Mouse (Mus musculus) NIH3T3 (cell line): ENCODE data around the gene Tmigd3.

Source experiments
- DNase-seq: peaks from one replicate; pipeline ENCODE4 v3.0.0-alpha.2; 2012; ENCODE audit warnings: low read depth

The Tmigd3 gene

DNA sequence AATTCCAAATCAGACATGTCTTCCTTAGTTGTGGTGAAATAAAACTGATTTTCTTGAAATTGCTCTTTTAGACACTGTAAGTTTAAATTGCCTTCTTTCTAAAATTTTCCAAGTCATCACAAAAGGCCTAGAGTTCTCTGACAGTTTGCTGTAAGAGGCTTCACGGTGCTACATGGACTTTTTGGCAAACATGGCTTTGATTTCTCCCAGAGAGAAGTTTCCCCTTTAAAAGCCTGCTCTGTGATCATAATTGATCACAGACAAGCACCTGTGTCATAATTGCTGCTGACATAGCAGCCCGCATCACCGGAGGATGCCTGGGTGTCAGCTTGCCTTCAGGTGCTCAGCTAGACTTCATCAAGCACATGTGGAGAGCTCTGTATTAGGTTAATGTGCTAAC is at the start of gene Tmigd3, which contains the start of gene Adora3:
Tmigd3 (plus strand) TSS at position 346 of the 400 bp plus-strand sequence.
Adora3 (plus strand) TSS at position 301 of the 400 bp plus-strand sequence.
- no peak for DNase-seq

DNA sequence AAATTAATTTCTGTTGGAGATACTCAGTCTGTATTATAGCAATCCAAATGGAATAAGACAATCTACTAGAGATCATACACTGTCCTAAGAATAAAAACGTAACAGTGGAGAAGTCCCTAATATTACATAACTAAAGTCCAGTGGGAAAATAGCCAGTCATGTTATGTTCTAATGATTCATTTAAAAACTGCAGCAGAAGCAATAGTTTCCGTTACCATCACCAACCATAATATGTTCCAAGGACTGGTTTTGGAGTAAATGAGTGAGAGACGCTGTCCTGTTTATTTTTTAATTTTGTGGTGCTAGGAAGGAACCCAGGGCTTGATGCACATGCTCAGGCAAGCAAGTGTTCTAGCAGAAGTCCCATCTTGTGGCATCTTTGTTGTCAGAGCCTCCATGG is 49.2 kb upstream of the Tmigd3 start:
- no peak for DNase-seq

DNA sequence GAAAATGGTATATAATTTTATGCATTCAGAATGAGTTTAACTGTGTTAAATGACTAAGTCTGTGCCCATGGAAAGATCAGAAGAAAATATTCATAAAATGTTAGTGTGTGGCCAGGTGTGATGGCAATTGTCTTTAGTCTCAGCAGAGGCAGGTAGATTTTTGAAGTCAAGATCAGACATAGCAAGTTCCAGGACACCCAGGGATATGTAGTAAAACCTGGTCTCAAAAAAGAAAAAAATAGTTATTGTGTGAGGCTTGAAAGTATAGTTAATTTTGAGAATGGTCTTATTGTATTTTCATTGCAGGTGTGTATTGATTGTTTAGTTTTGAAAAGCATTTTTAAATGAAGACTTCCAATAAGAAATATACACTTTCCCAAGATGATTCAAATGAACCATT is 47.1 kb upstream of the Tmigd3 start:
- no peak for DNase-seq

DNA sequence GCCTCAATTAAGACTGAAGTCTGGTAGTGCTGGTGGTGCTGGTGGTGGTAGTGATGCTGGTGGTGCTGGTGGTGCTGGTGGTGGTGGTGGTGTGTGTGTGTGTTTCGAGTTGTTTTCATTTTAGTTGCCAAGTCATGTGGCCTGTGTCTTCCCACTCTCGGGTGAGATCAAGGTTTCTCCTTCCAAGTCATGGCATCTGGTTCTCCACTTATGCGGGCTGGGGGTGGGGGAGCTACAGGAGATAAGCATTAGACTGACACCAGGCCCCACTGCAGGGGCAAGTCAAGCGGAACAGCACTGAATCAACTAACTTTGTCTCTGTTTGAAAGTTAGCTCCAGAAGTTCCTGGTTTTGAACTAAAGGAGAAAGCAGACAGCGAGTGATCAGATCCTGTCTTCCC is 46.6 kb upstream of the Tmigd3 start:
- DNase-seq, result no peak

DNA sequence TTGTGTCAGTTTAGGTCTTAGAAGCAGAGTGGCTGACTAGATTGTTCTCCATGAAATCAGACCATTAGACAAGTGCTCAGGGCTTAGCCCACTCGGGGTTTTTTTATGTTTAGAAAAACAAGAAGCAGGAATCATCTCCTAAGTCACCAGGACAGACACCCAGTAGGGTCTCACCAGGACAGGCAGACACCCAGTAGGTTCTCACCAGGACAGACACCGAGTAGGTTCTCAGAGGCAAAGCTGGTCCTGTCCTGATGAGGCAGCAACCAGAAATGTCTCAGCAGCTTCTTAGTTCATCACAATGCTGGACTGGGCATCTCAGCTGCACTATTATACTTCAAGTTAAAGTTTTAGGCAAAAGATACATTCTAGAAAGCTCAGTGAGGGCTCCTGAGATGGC is 46.0 kb upstream of the Tmigd3 start:
- no peak for DNase-seq

DNA sequence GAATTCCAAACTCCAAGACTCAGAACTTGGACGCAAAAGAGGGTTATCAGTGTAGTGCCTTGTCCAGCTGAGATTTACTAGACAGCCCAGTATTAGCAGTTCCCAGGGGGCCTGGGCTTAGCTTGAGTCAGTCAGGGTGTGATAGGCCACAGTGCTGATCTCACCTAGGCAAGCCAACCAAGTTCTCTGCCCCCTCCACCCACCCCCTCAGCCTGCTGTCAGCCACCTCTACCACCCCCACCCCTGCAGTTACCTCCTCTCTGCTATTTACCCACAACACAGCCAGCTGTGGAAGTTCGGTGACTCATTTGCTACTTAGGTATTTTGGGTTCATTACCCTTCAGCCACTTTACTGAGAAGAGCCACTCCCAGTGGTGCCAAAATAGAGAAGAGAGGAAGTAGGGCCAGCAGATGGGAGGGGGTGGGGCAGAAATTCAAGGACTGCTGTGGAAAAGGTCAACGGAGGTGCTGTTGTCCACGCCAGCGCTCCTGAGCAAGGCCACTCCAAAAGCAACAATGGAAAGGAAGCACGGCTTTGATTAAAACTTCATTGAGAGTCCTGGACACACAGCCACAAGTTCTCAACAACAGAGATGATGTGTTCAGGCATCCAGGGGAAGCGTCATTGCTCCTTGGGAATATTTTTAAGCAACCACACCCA is 45.1 kb upstream of the Tmigd3 start:
- DNase-seq, result peak; percentile 66

DNA sequence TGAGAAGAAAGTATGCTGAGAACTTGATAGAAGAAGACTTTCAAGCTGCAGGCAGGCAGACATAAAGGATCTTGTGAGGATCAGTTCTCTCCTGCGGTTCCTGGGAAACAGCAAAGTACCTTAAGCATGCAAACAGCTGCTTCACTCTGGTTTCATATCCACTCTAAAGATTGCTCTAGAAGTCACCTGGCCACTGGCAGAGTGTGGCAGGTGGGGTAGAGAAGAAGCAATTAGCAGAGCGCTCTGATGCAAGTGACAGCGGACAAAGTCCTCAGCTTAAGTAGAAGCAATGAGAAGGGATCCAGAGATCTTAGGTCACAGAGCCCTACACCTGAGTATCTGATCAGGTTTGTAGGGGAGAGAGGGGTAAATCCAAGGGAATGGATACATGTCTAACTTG is 39.1 kb upstream of the Tmigd3 start:
- DNase-seq, result no peak

DNA sequence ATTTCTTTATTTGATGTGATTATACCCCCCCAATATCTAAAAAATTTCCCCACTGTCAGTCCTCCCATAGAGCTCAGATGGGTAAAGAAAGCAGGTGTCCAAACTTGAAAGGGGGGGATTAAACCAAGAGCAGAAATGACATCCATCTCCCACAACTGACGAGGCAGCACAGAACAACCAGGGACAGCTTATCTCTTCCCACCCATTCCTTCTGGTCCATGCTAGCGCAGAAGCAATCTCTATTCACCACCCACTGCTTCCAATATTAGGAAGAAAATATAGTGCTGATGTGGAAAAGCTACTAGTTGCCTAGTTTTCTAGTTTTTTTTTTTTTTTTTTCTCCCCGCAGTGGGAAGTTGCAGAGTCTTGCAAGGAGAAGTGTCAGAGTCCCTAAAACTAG is 34.8 kb upstream of the Tmigd3 start:
- DNase-seq, result no peak

DNA sequence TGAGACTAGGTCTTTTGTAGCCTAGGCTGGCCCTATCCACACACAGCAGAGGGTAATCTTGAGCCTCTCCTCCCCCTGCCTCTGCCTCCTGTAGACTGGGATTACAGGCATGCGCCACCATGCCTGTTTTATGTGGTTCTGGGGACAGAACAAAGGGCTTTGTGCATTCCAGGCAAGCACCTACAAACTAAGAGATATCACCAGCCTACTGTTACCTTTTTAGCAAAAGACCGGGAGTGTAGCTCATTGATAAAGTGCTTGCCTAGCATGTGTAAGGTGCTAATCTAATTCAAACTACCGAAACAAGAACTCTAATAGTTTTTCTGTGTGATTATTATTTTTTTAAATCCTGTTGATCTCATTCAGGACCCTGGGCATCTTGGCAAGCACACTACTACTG is 33.8 kb upstream of the Tmigd3 start:
- no peak for DNase-seq

DNA sequence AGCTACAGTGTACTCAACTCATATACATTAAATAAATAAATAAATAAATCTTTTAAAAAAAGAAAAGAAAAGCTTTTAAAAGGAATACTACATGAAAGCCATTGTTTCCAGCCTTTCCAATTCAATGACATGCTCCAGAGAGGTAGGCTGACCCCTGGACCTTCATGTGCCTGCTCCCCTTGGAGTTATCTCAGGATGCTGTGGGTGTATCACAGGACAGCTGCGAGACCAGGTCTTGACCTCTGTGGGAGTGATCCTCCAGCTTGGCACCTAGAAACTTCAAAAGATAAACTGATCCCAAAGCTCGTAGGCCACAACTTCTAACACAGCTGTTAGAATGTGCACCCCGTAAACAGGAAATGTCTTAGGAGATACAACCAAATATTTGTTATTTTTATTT is 32.0 kb upstream of the Tmigd3 start:
- no peak for DNase-seq

DNA sequence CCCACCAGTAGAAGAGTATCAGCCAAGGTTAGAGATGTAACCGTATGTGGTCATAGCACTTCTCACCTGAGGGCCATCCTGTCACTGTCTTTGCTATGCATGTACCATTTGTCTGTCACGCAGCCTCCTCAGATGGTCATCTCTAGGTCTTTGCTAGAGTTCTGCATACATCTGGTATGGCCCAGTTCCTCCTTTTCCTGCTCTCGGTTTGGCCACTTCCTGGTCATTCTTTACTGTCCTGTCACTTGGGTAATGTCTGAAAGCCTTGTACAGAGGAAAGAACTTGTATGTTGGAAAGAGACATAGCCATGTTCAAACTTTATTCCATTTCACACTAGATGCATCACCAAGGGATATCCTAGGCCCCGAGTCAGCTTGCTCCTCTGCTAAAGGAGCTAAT is 30.9 kb upstream of the Tmigd3 start:
- DNase-seq, result no peak

DNA sequence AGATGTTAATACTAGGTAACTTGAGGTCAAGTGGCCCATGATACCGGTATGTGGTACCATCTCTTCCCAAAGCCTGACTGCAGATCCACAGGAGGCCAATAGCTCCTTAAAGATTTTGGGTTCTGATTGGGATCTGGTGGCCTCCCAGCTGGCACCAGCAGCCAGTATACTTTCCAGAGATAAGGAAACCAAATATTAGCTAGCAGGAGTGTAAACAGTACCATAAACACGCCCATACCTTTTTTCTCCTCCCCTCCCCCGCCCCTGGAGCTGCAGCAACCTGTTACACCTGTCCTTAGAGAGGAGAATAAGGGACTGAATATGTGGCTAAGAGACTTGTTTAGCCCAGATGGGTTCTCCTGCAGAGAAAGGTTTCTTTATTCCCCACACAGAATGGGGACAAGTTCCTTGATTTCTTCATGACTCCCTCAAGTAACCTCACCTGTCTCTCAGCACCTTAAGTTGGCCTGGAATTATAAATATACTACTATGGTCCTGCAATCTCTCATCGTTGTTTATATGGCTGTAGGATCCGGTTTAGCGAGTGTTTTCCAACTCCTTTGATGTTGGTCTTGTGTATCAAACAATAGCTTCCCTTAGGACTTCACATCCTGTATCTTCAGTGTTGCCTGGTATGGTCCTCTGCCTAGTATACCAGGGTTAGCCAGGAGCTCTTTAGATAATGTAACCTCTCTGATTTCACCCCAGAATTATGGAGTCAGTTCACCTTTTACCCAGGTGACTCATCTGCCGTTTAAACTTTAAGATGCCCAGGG is 24.2 kb upstream of the Tmigd3 start:
- DNase-seq, result no peak

DNA sequence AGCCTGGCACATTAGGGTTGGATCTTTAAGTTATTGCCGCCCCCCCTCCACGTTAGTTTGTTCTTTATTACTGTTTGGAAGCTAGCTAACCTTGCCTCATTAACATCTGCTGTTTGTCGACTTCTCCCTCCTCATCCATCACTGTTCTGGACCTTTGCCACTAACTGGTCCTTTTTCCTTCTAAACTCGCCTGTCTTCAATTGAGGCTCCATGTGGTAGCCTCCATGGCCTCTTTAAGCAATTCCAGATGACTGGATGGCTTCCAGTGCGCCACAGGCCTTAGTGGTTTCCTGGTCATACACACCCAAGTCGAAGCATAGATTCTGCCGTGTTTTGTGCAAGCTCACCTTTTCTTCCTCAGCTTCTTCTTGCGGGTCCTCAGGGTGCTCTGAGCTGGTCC is 16.9 kb upstream of the Tmigd3 start:
- DNase-seq, result peak; percentile 90

DNA sequence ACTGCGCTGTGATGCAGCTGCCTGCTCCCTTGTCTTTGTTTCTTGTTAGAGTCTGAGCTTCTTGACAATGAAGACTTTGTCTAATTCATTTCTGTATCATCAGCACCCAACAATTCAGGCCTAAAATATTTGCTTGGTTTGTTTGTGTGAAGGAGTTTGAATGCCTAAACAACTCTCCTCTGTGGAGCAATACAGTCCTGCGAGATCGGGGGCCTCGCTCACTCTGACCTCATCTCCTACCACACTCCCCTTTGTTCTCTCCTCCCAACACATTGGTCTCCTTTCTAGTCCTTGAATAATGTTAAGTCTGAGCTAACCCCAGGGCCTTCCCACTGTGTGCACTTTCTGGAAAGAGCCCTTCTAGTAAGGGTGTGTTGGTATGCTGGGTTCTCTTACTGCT is 15.9 kb upstream of the Tmigd3 start:
- no peak for DNase-seq

DNA sequence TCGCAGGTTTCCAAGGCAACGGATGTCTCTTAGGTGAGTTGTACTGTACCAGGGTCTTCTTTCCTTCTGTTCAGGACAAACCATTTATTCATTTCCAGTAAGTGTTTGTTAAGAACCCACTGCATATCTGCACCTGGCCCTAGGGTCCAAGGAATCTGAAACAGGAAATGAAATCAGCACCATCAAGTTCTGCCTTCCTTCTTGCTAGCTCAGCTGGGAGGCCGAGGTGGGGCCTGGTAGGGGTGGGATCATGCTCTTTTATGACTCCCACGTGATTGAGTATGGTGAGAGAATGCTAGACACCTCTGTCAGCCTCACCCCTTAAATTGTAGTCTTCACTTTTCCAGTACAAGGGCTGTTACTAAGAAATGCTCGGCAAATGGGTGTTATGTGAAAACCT is 13.2 kb upstream of the Tmigd3 start:
- DNase-seq, result no peak

DNA sequence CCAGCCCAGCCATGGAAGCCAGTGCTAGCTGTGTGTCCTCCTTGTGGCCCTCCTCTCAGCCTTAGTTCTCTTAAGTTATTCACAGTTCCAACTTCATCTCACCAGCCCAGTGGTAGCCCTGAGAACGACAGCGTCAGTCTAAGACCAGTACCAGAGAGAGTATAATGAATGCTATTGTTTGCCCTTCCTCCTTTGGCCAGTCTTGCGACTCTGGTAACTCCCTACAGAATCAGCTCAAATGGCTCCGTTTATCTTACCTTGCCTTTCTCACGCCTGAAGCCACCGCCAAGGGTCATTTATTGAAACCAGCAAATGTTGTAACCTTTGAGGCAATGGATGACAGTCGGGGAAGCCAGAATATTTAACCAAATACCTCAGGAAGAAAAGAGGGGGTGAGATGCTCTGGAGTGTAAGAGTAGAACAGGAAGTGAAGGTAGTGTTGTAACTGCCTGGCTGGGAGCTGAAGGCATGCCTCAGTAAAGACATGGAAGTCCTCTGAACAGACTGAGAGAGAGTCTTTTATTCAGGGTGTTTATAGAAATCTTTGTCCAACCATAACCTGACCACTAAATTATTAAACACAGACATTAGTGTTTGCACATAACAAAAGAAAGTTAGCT is 8.8 kb upstream of the Tmigd3 start:
- DNase-seq, result no peak

DNA sequence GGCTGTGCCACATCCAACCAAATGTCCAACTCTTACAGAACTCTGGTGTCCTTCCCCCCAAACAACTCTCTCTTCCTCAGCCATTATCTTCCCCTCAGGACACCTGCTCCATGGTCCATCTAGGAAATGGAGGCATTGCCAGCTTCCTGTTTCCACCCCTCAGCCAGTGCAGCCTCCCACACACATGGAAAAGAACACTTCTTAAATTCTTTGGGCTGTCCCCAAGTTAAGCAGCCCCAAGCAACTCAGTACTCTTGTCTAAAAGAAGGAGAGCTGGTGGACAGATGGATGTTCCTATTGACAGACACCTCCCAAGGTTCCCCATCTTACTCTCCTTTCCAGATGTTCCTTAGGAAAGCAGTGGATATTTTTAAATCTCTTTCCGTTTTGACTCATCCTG is 6.6 kb upstream of the Tmigd3 start:
- DNase-seq, result no peak

DNA sequence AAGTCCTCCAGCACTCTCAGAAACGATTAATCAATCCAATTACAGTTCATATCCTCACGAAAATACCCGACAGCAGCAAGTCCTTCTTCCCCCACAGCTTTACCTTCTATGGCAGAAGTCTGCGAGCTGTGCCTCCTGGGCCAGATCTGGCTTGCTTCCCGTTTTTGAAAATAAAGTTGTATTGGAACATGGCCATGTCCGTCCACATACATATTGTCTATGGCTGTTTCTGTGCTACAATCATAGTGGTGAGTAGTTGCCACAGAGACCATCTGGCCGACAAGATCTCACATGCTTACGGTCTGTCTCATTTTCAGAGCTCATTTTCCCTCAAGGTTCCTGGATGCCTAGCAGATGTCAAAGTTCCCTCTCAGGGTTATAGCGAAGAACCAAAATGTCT is 5.6 kb upstream of the Tmigd3 start:
- DNase-seq, result no peak

DNA sequence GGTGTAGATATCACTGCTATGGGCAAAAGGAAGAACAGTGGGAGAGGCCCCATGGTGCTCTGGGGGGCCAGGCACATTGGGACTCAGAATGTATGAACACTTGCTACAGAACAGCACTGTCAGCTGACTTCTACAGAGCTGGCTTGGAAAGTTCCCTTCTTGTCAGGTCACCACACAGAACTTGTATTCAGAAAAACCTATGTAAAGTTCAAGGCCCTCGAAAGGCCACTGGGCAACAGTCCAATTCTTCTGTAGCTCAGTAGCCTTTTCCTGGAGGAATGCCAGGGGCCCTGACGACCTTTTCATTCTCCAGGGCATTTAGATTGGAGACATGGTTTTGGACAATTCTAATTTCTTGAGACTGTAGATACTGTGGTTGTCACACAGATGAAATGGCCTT is 2.6 kb upstream of the Tmigd3 start:
- DNase-seq, result no peak

DNA sequence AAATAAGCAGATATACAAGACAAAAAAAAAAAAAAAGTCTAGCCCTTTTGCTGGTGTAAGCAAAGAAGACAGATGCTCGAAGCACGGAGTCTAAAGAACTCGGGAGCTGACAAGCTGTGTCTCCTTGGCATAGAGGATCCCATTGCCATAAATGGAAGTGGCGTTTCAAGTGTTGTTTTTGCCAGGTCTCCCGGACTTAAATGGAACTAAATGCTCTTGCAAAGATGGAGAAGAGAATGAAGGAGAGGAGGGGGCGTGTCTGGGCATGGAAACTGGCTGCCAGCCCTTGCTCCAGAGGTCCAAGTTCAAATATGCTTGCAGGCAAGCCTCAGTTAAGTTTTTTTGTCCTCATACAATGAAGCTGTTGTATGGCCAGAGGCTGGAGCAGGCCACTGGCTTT is 1.3 kb downstream of the Tmigd3 start:
- DNase-seq, result peak; percentile 50

DNA sequence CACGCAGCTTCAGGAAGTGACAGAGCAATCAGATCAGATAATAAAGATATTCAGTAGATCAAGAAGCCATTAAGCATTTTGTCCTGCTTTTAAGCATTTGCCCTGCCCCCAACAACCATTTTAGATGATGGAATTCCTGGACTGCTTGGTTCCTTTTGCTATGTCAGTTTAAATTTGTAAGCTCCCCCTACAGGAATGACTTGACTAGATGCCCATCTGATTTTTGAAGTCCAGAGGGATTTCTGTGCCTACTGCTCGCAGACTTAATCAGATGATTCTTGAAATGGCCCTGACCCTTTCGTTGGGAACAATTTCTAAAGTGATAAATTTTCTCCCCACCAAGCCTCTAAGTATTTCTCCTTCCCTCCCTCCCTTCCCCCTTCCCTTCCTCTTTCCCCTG is 1.9 kb downstream of the Tmigd3 start:
- peak; percentile 44 for DNase-seq

DNA sequence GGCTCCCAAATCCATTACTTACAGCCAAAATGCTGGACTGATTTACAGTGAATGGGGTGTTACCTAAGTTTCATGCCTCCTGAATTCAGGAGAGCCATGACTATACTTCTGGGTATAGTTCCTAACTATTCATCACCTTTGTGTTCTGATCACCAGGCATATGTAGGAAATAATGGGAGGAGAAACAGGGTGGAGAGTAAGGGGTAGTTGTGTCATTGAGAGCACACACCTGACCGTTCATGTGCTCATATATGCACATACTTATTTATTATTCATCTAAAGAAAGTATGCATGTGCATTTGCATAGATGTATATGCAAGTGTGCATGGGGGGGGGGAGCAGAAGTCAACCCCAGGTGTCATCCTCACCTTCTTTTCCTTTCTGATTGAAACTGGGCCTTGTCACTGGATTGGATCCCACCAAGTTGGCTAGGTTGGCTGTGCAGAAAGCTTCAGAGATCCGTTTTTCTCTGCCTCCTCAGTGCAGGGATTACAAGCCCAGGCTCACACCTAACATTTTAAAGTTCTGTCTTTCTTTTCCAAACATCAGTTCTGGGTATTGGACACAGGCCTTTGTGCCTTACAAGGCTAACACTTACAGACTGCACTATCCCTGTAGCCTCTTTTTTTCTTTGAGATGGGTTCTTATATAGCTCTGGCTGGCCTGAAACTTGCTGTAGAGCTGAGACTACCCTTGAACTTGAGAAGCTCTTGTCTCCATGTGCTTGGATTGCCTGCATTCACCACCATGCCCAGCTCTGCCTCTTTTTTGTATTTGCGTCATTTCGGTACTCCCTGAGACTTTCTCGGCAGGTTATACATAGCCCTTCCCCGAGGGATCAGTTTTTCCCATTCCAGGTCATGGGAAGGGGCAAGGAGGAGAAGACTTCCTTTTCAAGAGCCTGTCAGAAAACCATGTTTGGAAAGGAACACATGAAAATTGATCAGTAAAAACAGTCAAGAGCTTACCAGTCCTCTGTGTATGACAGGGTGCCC is 3.0 kb downstream of the Tmigd3 start:
- no peak for DNase-seq
